Mouse (Mus musculus) adipose tissue, adult 10 weeks (tissue): Measurements from ENCODE around the gene Zfp36l2. TPM values are rescaled to one million over a fixed set of nuclear protein-coding genes. Genes with fewer than 3 reads are reported as not detected.

Source experiments
- polyA plus RNA-seq: library from polyadenylated mRNA; stranded (reverse); fragments of 350-450 nt; fragmentation: Illumina TruSeq; extraction: RNeasy Lipid Tissue Mini Kit (QIAGEN cat#74804); gene quantifications from one replicate; pipeline ENCODE4 v1.2.3, GENCODE M21; 2014; ENCODE audit warnings: low read depth, low replicate concordance

The Zfp36l2 gene
- polyA plus RNA-seq: 65.2 TPM

GRCm38 (mm10) chr17:84187727-84188373, at the start of gene Zfp36l2:
Gene Zfp36l2 (minus strand): TSS chr17:84187947.

